Mouse (Mus musculus) embryonic fibroblast, embryonic 13.5 days (primary cell): ENCODE data around the gene St6gal1.

ENCODE experiments used
- CTCF ChIP-seq: IDR thresholded peaks from 2 replicates; pipeline ENCODE4 v1.5.1; 2011; ENCODE audit warnings: mild to moderate bottlenecking, control low read depth, low read length, moderate library complexity, borderline replicate concordance; ENCODE audit not compliant: insufficient read depth
- POLR2A ChIP-seq: IDR thresholded peaks from 2 replicates; pipeline ENCODE4 v1.6.1; 2011; ENCODE audit warnings: low read depth, mild to moderate bottlenecking, control low read depth, low read length, moderate library complexity

DNA sequence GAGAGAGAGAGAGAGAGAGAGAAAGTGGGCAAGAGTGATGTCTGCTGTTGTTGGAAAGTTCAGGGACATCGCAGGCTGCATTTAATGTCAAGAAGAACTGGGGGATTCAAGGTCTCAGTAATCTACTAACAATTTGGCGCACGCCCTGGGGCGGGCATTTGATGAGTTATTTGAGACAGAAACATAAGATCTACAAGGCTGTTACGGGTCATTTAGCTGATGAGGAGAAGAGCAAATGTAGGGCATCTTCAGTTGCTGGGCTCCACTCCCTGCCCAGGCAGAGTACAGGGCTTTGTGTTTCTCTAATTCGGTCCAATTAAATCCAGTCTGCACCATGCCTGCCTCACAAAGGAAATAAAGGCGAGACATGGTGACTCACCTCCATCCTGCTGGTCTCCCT, 19.9 kb downstream of the St6gal1 start:
- TF ChIP-seq CTCF (no peak), POLR2A (no peak)
